1 mouse cellular context compared by ENCODE assay signal in the genomic region with DNA sequence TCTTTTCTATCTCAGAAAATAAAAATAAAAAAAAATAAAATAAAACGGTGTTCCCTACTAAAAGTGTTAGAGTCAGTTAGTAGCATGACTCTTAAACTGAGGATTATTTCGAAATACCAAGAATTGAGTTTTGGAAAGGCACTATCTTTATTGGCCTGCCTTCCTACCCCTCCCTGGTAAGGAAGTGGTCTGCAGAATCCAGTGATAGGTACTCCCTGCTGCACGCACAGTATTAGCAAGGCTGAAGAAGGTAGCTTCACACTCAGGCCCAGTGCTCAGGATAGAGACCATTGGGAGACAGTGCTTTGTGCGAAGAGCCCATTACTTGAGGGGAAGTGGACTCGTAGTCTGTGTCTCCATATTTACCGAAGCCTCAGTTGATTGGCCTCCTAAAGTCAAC.
TF ChIP-seq lines count a peak whose summit lies in the region.

No protein-coding gene starts in this region.

TF ChIP-seq in MEL, 35 proteins besides CTCF, POLR2A, EP300 and RAD21 (continued from another document):
- no peak for TF ChIP-seq USF2 (IDR thresholded peaks at IDR 0.05; ENCODE audit: borderline replicate concordance in 1 of 2, insufficient read depth in 1 of 2, low read depth in 1 of 2, low read length in 2 of 2)
- TF ChIP-seq KAT2A (conservative IDR thresholded peaks at IDR 0.05; ENCODE audit: low read depth, low read length), result no peak
- TF ChIP-seq CHD1 (IDR thresholded peaks at IDR 0.05; ENCODE audit: low read depth, low read length), result no peak
- no peak for TF ChIP-seq ZMIZ1 (IDR thresholded peaks at IDR 0.05; ENCODE audit: low read depth, low read length)
- TF ChIP-seq USF1 (IDR thresholded peaks at IDR 0.05; ENCODE audit: low read depth, low read length), result no peak
- no peak for TF ChIP-seq CHD2 (IDR thresholded peaks at IDR 0.05; ENCODE audit: low read length)
- TF ChIP-seq SMC3 (IDR thresholded peaks at IDR 0.05; ENCODE audit: low read depth, low read length), result no peak
TF ChIP-seq in MEL: peak in this region for 6.
